Mouse (Mus musculus): Measurements from ENCODE around the gene Spdye4a.

DNA sequence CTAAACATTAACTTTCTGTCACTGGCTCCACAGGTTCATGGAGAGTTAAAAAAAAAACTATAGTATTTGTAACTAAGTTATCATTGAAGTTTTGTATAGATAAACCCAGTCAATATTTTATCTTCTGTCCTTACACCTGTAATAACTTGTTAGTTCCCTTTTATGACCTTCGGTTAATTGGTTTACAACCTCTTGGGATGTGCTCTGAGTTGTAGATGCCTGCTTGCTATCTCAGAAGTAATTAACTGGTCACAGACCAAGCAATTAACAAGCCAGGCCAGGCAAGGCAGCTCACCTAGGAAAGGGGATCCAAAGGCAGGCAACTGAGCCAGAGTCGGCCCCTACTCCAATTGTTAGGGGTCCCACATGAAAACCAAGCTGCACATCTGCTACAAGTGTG lies 12.9 kb downstream of the Spdye4a start:
- no peak for TF ChIP-seq HCFC1 (IDR thresholded peaks at IDR 0.05; ENCODE audit: low read depth, low read length)
- no peak for TF ChIP-seq NELFE (IDR thresholded peaks at IDR 0.05; ENCODE audit: low read depth, low read length)
- no peak for TF ChIP-seq EP300 (IDR thresholded peaks at IDR 0.05; ENCODE audit: low read length)
- no peak for TF ChIP-seq POLR2A (IDR thresholded peaks at IDR 0.05; ENCODE audit: low read depth, low read length)
- no peak for TF ChIP-seq CTCF (conservative IDR thresholded peaks at IDR 0.05 in 1 of 2, IDR thresholded peaks at IDR 0.05 in 1 of 2; ENCODE audit: low read depth in 2 of 2, low read length in 2 of 2)
- no peak for TF ChIP-seq SMC3 (IDR thresholded peaks at IDR 0.05; ENCODE audit: low read depth, low read length)
- no peak for TF ChIP-seq RCOR1 (conservative IDR thresholded peaks at IDR 0.05; ENCODE audit: low read depth, low read length)
- TF ChIP-seq TCF12 (IDR thresholded peaks at IDR 0.05; ENCODE audit: low read depth, low read length): no peak
- no peak for TF ChIP-seq TBP (conservative IDR thresholded peaks at IDR 0.05; ENCODE audit: low read depth, low read length)
- no peak for TF ChIP-seq MAX (IDR thresholded peaks at IDR 0.05; ENCODE audit: low read length)
- no peak for TF ChIP-seq ZNF384 (IDR thresholded peaks at IDR 0.05; ENCODE audit: low read depth, low read length)
- TF ChIP-seq JUND (conservative IDR thresholded peaks at IDR 0.05; ENCODE audit: low read depth, low read length): no peak
- TF ChIP-seq RAD21 (IDR thresholded peaks at IDR 0.05; ENCODE audit: low read depth, low read length): no peak
- TF ChIP-seq ETS1 (conservative IDR thresholded peaks at IDR 0.05; ENCODE audit: low read depth, low read length): no peak

All from CH12.LX (cell line).